Mouse (Mus musculus) lung, postnatal 0 days (tissue): ENCODE results near the gene Trappc4.

Experiments
- CTCF ChIP-seq: IDR thresholded peaks from 2 replicates; pipeline ENCODE4 v1.5.1; 2016; ENCODE audit warnings: antibody characterized with exemption, mild to moderate bottlenecking
- EP300 ChIP-seq: IDR thresholded peaks from 2 replicates; pipeline ENCODE4 v1.6.1; 2016; ENCODE audit warnings: antibody characterized with exemption, mild to moderate bottlenecking, control low read depth

DNA sequence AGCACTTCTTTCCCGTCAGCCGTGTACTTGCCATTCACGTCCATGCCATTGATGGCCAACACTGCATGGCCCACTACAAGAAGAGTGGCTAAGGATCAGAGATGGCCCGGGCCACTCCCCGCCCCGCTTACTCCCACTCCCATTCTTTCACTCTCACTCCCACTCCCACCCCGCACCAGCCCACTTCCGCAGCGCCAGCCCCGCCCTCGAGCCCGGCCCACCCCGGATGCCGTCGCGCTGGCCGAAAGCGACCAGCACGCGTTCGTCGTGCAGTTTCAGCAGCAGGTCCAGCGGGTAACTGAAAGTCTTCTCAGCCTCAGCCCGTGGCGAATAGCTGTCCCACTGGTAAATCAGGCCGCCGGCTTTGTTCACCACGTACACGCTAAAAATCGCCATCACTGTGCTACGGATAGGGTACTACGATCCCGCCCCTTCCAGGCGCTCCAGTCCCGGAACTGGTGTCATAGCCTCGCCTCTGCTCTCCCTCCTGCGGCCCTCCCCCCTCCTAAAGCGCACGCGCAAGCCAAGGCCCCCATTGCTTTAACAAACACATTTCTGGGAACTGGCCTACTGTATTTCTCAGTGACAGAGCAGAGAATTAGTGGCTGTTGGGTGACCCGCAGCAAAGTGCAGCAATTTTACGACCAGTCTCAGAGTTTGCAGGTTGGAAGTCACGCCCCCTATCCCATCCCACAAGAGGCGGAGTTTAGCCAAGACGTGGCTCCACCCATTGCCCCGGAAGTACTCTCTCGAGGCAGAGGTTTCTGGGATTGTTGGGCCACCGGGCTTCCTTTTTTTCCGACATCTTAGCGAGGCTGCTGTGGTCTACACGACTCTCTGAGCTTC, at the start of gene Trappc4, which contains the start of gene Rps25:
- TF ChIP-seq CTCF (no peak), EP300 (no peak)
